Mouse (Mus musculus) ES-E14 (cell line): ENCODE data around the gene Upk3b.

Source experiments
- ZC3H11A ChIP-seq: IDR thresholded peaks from 2 replicates; pipeline ENCODE4 v1.6.1; 2012; ENCODE audit warnings: low read depth, mild to moderate bottlenecking, inconsistent platforms, low read length, borderline replicate concordance
- ZNF384 ChIP-seq: IDR thresholded peaks from 2 replicates; pipeline ENCODE4 v1.6.1; 2012; ENCODE audit warnings: low read depth, low read length, inconsistent platforms

DNA sequence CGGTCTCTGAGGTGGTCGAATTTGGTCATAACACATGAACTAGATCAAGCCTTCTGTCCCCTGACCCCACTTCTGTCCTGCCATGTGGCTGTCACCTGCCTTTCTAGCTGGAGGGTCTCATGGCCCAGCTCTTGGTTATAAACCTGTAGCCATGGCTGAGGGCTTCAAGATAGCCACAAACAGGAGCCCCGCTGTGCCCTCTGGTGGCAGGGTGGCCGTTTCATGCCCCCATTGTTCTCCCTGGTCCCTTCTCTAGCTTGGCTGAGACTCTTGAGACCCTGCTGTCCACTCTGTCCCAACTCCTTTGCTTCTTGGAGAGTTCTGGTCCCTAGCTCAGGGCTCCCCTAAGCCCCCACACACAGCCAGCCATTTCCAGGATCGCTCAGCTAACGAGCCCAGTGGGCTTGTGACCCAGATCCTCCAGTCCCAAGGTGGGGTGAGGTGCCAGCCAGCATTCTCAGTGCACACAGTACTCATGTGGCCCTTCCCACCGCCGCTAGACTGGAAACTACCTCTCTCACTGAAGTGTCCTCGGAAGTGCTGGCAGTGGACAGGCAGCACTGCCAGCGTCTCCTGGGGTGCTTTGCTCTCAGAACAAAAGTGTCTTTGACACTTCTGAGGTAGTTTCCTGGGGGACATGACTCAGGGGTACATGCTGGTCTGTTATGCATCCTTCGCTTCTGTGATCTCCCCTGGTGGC is 10.5 kb upstream of the Upk3b start:
- TF ChIP-seq ZC3H11A, result no peak
- no peak for TF ChIP-seq ZNF384
